Mouse (Mus musculus): ENCODE data around the gene Rph3al.

The Rph3al gene

DNA sequence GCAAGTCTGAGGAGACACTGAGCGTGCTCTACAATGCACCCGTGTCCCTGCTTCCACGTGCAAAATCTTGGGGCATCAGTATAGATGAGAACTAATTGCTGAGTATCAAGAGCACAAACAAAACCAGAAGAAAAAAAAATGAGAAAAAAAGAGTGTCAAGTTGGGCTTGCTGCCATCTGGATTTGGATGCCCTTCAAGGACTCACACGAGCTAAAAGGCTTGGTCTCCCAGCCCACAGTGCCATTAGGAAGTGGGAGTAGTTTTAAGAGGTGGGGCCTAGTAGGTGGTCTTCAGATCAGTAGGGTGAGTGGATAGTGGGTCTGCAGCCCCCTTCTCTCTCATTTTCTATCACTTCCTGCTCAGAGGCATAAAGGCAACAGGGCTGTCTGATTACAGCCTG is 75.8 kb downstream of the Rph3al start:
- no peak for DNase-seq (ENCODE audit: low read depth, low spot score)

DNA sequence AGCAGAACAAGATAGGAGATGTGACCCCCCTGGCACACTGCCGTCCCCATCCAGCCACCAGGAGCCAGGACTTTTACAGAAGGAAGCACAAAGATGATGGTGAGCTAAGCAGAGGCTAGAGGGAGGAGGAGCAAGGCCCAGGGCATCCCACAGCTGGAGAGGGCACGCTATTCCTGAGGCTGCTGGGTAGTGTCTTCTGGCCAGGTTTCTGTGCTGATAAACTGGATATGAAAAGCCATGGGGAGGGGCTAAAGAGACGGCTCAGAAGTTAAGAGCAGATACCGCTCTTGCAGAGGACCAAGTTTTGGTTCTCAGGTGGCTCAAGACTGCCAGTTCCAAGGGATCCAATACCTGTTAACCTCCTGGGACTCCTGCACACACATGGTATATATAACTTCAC is 76.6 kb downstream of the Rph3al start:
- DNase-seq (ENCODE audit: low read depth, low spot score), result no peak

DNA sequence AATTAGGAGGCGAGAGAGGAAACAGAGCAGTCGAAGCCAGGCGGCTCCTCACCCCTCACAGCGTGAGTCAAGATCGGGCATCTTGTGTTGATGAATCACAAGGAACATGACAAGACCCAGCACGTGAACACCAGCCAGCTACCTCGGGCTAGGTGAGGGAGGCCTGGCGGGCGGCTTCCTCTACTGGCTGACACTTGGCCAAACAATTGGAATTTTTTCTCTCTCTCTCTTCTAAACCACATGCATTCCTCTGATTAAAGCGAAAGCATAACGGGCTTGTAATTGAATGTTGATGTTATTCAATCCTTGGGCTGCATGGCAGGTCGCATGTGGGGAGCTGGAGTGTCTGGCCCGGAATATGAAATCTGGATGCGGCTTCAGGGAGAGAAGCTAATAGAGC is 77.0 kb downstream of the Rph3al start:
- DNase-seq (ENCODE audit: low read depth, low spot score), result no peak

DNA sequence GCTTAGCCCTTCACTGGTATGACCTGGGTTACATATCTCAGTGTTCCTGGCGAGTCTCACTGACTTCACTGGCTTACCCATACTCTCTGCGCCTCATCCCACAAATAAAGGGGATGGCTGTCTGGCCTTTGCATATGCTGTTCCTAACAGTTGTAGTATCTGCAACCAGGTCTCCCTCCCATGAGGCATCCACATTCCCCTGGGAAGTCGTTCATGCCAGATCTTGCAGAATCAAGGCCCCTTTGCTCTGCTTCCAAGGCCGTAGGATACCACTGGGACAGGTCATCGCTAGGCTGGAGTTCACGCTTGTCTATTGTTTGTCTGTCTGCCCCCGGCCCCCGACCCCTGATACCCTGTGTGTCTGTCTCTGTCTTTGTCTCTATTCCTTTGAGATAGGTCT is 78.8 kb downstream of the Rph3al start:
- DNase-seq (ENCODE audit: low read depth, low spot score), result no peak

DNA sequence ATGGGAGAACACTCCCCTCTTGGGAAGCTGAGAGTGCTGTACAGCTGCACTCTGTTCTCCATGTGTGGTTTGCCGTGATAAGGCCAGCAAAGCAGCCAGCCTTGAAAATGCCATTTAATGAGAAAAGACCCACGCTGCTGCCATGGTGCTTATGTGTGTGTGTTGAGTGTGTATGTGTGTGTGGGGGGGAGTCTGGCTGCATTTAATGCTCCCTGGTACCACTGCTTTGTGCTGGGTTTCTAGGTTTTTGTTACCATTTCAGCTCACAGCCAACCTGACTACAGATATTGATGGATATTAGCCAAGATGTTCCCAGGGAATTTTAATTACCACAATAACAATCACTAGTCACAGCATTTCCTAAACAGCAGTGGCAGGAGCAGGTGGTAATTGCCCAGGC is 79.3 kb downstream of the Rph3al start:
- DNase-seq (ENCODE audit: low read depth, low spot score), result no peak

DNA sequence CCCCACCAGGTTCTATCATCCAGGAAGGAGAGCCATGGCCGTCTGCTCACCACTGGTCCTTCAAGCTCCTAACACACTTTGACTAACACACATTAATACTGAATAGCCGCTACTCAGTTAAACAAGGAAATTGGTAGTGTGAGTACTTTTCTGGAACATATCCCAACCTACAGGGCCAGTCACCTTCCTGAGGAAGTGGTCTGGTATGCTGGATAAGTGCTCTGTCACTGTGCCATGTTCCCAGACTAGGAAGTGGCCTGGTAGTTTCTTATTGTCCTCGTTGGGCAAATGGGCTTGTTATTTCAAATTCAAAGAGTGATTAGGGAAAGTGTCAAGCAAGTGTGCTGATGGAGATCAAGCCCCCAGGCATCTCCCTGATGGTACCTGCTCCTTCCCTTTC is 80.4 kb downstream of the Rph3al start:
- DNase-seq (ENCODE audit: low read depth, low spot score), result no peak

DNA sequence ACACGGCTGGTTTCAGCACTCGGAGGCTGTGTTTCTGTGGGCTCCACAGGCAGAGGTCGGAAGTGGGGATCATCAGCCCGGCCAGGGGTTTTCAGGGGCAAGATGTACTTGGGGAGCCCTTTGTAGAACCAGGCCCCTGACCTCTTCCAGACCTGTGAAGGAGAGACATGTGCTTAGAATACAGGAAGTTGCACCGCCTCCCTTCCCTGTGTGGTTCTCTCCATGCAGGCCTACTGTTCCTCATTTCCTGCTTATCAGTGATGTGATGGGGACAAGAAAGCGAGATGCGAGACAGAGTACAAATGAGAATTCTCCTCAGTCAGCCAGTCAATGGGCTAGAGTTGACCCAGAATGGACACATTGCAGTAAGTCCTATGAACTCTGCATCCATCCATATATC is 83.9 kb downstream of the Rph3al start:
- no peak for DNase-seq (ENCODE audit: low read depth, low spot score)

DNA sequence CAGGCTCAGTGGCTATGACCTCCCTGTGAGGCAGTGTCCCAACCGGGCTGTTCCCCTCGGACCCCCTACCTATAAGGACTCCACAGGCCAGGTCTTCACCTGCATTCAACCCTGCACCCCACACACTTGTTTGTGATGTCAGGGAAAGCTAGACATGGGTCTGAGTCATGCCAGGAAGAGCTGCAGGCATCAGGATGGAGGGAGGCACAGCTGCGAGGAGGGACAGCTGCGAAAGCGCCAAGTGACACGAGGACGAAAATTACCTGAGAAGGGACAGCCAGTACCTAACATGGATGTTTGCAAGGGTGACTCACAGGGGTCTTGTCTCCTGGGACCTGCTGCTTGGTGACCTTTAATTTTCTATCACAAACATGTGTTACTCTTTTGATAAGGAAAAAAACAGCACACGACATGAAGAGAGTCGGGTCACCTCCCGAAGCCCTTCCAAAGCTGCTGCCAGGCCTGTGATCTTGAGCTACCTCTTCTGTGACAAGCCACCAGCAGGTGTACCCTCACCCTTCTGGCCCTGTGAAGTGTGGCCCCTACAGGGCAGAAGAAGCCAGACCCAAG is 85.1 kb downstream of the Rph3al start:
- no peak for DNase-seq (ENCODE audit: low read depth, low spot score)

DNA sequence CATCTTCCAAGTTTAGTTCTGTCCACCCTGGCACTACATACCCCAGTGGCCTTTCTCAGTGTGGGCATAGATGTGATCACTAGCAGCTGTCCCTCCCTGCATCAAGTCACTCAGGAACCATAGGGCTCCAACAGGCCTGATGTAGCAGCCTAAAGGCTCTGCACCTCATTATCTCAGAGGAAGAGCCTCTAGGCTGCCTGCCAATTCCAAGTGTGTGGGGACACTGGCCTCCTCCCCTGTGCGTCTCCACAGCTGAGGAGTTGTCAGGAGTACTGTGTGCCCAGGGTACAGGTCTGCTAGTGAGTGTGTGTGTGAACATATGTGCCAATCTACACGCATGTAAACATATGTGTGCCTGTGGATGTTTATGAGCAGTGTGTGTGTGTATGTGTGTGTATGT is 85.7 kb downstream of the Rph3al start:
- no peak for DNase-seq (ENCODE audit: low read depth, low spot score)

DNA sequence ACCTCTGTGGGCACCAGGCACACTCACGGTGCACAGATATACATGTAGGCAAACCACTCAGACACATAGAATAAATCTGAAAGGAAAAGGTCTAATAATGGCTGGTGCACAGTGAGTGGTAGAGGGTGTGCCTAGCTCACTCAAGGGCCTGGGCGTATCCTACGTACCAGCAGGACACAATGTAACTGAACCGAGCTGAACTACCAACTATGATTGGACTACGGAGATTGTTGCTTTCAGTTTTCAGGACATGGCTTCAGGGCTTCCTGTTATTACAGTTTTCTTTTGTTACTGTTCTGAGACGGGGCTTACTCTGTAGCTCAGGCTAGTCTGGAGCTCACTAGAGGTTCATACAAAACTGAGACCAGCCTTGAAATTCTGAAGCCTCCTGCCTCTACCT is 88.7 kb downstream of the Rph3al start:
- no peak for DNase-seq (ENCODE audit: low read depth, low spot score)

DNA sequence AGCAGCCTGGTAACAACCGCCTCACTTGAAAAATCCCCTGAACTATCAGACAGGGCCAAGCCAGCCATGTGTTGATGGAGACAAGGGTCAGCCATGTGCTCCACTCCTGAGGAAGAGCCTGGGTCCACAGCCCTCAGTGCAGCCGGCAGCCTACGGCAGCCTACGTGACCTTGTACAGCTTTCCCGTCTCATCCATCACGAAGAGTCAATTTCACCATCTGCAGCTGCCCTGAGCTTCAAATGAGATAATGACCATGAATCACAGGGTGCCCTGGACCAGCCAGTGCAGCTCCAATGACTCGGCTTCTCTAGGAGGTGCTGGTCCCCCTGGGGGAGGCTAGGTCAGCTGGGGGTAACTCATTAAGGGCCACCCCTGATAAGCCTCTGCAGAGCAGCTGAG is 91.6 kb downstream of the Rph3al start:
- DNase-seq (ENCODE audit: low read depth, low spot score), result no peak

DNA sequence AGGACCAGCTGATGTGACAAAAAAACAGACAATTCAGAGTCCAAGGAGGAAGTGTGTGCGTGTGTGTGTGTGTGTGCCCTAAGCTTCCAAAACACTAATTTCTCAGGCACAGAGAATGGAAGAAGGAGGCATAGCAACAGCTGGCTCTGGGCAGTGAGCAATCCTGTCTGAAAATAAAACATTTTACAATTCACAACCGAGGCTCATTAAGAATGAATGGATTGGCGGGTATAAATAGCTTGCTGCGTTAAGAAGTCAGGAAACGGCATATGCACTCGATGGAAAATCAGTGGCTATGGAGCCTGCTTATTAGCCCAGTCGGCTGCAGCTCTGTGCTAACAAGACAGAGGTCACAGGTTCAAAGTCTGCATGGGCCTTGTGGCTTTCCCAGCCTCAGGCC is 92.6 kb downstream of the Rph3al start:
- DNase-seq (ENCODE audit: low read depth, low spot score), result no peak

DNA sequence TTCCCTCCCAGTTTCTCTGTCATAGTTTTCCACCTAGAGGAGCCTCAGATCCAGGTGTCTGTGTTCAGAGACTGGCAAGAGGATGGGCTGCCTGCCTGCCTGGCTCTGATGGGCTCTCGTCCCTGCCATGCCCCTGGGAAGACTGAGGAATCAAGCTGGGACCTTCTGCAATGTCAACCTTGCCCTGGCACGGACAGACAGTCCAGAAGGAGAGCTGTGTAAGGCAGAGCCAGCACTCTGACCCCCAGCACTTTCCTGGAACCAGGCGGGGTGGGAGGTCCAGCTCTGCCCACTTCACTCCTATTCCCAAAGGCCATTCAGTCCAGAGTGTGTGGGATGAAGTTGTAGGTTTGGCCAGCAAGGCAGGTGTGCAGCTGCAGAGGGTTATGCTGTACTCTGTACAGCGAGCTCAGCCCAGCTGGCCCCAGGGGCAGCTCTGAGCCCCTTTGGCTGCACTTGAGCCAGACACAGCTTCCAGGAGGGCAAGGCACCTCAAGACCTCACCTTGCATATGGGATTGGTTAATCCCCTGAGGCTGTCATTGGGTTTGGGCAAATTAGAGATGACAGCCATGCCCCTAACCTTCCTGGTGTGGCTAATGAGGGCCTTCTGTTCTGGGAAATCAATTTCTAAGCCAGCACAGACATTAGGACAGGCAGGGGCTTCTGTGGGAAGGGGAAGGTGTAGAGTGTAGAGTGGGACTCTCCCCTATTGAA is 95.2 kb downstream of the Rph3al start:
- DNase-seq (ENCODE audit: low read depth, low spot score), result no peak

DNA sequence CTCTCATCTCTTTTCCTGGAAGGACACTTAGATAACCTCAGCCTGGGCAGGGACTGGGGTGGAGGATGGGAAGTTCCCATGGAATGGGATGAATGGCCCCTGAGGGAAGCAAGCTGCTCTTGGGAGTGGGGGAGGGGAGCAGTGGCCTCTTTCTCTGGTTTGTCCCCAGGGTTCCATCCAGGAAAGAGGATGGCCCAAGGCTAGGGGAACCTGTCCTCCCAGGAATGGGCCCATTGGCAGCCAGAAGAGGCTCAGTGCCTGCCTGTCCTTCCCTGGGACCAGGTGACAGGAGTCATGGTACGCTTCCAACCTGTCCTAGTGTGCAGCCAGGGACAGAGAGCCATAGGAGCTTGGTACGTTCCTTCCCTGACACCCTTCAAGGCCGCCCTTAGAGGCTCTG is 96.7 kb downstream of the Rph3al start:
- no peak for DNase-seq (ENCODE audit: low read depth, low spot score)

DNA sequence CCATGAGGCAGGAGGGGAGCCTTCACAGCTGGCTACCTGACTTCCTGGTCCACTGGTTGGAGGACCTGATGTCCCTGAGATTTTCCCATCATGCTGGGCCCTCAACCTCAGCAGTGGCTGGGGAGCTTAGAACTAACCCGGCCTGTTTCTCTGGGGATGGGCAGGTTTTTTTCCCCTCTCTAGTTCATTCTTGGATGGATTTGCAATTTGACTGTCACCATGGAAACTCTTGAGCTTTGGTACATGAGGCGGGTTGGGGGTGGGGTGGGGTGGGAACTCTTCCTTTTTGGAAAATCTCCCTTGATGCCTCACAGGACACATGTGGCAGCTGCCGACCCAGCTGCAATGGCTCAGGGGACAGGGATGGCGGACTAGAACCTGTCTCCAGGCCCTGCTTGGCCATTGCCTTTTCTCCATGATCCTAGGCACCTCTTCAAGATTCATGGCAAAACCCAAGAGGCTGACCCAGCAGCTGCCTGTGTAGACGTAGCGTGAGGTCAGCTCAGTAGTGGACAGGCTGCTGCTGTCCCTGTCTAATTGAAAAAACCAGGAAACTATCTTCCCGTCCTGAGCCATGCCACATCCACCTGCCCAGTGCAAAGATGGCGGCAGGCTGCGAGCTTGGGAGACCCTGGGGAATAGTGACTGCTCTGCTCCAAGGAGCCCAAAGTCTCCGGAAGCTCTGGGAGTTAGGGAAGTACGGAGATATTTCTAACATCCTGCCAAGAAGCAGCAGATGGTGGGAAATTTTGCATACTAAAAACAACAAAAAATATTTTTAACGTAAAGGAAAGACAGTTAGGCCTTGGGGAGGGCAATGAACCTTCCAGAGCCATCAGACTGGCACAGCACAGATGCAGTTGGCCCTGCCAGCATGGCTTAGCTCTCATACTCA is 98.4 kb downstream of the Rph3al start:
- no peak for DNase-seq (ENCODE audit: low read depth, low spot score)

DNA sequence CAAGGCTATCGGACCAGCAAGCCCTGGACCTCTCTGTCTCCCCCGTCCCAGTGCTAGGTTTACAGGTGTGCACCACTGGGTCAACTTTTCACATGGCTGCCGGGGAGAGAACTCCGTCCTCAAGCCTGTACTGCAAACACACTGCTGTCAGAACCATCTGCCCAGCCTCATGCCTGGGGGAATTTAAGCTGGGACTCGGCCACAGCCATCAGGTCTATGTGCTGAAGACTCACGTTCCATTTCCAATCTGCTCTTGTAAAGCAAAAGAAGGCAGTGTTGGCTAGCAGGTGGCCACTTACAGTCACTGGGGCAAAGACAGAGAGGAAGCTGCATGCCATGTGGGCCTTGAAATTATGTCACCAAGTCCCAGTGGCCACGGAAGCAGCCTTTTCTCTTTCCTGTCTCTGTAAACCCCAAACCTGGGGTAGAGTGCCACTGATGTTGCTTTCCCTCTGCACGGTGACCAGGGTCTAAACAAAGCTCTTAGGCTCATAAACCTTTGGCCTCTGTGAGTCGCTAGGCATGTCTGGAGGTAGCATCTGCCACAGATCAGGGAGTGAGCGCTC is 99.3 kb downstream of the Rph3al start:
- no peak for DNase-seq (ENCODE audit: low read depth, low spot score)

DNA sequence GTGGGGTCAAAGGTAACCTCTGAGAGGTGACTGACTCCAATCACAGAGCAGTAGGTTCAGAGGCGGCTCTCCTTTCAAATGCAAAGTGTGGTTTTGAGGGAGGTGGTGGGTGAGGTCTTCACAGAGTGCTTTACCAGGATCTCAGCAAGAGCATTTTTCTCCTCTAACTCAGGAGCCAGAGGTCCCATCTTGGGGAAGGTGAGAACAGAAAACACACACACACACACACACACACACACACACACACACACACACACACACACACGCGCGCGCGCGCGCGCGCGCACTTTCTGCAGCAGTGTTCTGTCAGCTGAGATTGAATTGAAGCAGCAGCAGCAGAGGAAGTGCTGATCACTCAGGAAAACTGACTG is 102.0 kb downstream of the Rph3al start:
- no peak for DNase-seq (ENCODE audit: low read depth, low spot score)

DNA sequence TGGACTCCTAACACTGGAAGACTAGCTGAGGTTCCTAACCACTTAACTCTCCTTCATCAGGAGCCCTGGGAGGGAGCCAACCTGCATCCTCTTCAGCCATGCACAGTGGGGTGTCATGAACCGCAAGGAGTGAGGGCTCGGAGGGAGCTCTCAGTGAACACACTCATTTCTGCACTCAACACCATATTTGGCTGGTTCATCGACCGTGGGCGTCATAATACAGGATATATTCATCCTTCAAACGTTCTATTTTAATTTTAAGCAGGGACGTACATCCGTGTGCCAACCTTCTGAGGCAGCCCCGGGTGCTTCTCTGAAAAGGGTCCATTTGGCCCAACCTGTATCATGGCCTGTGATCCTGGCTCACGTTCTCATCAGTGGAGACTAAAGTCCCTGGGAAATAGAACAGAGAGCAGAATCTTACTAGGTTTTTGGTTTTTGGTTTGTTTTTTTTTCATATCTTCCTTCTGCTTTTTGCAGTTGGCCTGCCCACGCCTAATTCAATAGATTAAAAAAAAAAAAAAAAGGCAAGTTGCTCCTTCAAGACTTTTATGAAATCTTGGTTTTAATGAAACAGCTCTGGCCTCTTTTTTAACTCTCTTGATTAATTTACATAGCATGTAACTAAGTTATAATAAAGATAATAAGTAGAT is 102.5 kb downstream of the Rph3al start:
- no peak for DNase-seq (ENCODE audit: low read depth, low spot score)

DNA sequence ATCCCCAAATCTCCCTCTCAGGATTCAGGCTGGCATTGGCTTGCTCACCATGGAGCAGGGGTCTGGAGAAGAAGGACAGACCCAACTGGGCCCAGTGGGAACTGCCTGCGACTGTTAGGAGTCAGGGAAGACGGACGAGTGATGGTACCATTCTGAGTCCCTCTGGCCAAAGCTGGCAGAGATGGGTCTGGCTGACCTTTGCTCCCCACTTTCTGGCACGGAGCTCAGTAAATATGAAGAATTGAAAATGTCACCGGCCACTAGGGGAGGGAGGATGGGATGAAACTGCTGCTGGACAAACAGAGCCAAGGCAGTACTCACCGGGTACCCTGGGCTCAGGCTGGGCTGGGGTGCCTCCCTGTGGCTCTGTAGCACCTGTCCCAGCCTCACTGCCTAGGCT is 105.1 kb downstream of the Rph3al start:
- no peak for DNase-seq (ENCODE audit: low read depth, low spot score)

DNA sequence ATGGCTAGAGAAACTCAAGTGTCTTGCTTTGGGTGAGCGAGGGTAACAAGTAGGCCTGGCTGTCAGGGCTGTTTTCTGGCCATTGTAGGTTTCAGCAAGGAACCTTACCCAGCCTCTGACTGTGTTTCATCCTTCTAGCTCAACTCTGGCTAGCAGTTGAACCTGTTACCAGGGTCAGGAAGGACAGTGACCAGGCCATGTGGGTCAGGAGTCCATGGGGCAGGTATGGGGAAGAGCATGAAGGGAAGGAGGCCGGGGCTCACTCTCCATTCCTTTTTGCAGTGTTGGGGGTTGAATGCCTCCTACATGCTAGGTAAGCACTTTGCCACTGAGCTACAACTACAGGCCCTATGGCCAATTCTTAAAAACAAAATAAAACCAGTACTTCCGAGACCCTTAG is 107.8 kb downstream of the Rph3al start:
- DNase-seq (ENCODE audit: low read depth, low spot score), result no peak

DNA sequence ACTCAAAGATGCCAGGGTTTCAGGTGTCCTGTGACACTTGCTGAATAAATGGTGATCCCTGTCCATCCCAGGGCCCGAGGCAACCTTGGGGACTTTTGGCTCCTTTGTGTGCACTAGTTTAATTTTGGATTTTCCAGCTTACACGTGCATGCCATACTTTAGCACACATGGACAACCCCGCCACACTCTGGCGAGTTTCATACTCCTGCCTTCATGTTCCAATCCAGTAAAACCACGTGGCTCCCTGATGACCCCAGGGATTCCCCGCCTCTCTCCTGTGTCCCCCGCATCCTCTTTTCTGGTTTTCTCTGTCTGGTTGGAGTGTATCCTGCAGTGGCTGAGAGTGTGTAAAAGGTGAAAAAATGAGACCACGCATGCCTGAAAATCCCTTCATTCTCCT is 110.8 kb downstream of the Rph3al start:
- no peak for DNase-seq (ENCODE audit: low read depth, low spot score)

DNA sequence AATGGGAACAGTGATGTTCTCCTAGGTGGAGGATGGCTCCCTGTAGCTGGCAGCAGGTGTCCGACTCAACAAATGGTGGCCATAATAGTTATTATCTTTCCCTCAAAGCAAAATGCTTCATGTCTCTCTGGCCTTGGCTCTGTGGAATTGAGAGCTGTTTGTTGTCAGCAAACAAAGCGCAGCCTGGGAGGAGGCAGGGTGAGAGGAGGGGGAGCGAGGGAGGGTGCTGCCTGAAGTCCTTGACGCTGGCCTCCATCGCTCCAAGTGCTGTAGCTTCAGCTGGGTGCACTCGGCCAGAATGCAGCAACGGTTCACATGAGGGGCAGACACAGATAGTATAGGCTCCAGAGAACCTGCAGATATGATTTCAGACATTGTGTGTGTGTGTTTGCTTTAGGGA is 114.7 kb downstream of the Rph3al start:
- no peak for DNase-seq (ENCODE audit: low read depth, low spot score)
